Mouse (Mus musculus): Measurements from ENCODE around the gene Oca2. TPM values are rescaled to one million over a fixed set of nuclear protein-coding genes. Genes with fewer than 3 reads are reported as not detected.

The Oca2 gene
- polyA plus RNA-seq, 1 experiment from 2014 or later = 0.05 TPM

DNA sequence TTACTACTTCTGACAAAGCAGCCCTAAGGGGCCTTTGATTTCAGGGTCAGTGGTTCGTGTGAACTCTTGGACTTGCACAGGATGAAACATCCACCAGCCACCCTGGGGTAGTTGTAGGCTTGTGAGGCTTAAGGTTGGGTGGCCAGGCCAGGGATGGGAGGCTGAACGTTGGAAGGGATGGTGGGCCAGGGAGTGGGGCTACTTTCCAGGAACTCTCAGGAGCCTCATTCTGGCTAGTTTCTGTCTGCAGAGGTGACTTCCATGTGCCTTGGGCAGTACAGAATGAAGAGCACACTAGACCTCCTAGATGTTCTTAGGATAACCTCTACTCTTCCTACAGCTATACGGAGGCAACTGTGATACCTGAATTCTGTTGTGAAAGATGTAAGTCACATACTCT lies 2.9 kb upstream of the Oca2 start:
- Histone ChIP-seq H3K9me3 (ENCODE audit: control insufficient read depth, low read length) (no peaks in the 10 kb centered on the region), H3K4me3 (ENCODE audit: low read depth, low read length) (no peak overlapping the region), H3K9ac (ENCODE audit: low read length) (no peak overlapping the region), H3K27me3 (replicated peaks; ENCODE audit: control insufficient read depth, insufficient read depth, low read length) (no peaks in the 10 kb centered on the region), H3K27ac (ENCODE audit: low read depth) (no peak overlapping the region), H3K4me2 (ENCODE audit: low read length) (no peak overlapping the region), H3K4me1 (replicated peaks; ENCODE audit: control insufficient read depth, insufficient read depth, low read length) (no peaks in the 10 kb centered on the region), H3K36me3 (ENCODE audit: control insufficient read depth, insufficient read depth, low read length) (peaks cover 11% of the 10 kb centered on the region)
- 91% methylated on average over 3 of the region's 3 CpGs for WGBS
- DNase-seq (ENCODE audit: low spot score) (no peak), ATAC-seq (replicated peaks; ENCODE audit: low FRiP score, low TSS enrichment, low read depth) (no peak)

DNA sequence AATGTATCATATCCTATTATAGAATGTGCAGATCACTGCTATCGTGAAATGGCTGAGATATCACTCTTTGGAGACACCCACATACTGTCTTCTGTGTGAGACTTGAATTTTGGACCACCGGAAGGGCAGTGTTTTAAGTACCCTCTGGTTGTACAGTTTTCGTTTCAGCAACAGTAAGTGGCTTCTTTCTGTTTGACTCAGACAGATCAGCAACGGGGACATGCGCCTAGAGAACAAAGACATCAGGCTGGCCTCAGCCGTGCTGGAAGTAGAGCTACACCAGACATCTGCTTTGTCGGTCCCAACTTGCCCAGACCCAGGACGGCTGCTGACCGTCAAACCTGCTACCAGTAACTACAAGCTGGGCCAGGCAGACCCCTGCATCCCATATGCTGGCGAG lies 15.0 kb downstream of the Oca2 start:
- 75% methylated on average over 10 of the region's 10 CpGs for WGBS

DNA sequence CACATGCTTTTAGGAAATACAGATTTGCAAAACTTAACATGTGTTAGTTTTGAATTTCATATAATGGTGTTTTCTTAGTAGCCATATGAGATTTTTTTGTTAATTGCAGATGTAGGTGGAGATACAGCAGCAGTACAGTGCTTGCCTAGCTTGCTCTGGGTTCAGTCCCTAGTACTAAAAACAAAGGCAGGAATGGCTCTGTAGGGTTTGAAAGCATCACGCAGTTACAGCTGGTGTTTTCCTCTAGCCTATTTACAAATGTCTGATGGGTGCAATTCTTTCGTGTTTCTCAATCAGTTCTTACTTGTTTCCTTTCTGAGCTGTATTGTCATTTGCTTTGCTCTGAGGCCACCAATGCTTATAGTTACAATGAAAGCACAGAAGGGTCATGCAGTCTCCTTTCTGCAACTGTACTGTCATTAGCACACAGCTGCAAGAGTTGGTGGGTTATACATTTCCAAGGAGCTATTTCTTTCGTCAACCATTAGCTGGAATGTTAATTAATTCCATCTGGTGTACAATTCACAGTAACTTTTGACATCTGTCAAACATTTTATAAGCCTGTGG lies 18.4 kb downstream of the Oca2 start:
- 80% methylated on average over 3 of the region's 3 CpGs for WGBS
- Histone ChIP-seq H3K9me3 (ENCODE audit: control insufficient read depth, low read length) (no peaks in the 10 kb centered on the region), H3K4me3 (ENCODE audit: low read depth, low read length) (no peak overlapping the region), H3K4me1 (replicated peaks; ENCODE audit: control insufficient read depth, insufficient read depth, low read length) (no peaks in the 10 kb centered on the region), H3K27me3 (replicated peaks; ENCODE audit: control insufficient read depth, insufficient read depth, low read length) (no peaks in the 10 kb centered on the region), H3K9ac (ENCODE audit: low read length) (no peak overlapping the region), H3K27ac (ENCODE audit: low read depth) (no peak overlapping the region), H3K36me3 (ENCODE audit: control insufficient read depth, insufficient read depth, low read length) (no peaks in the 10 kb centered on the region), H3K4me2 (ENCODE audit: low read length) (no peak overlapping the region)
- ATAC-seq (replicated peaks; ENCODE audit: low FRiP score, low TSS enrichment, low read depth) = no peak
- DNase-seq (ENCODE audit: low spot score) = no peak

More for the DNA sequence above, 15.0 kb downstream of the Oca2 start:
- H3K27me3 ChIP-seq (replicated peaks; ENCODE audit: control insufficient read depth, insufficient read depth, low read length) = no peaks in the 10 kb centered on the region
- no peak overlapping the region for H3K4me3 ChIP-seq (ENCODE audit: low read depth, low read length)
- no peak overlapping the region for H3K4me2 ChIP-seq (ENCODE audit: low read length)
- no peak overlapping the region for H3K9ac ChIP-seq (ENCODE audit: low read length)
- no peaks in the 10 kb centered on the region for H3K36me3 ChIP-seq (ENCODE audit: control insufficient read depth, insufficient read depth, low read length)
- ATAC-seq (replicated peaks; ENCODE audit: low FRiP score, low TSS enrichment, low read depth) = no peak
- DNase-seq (ENCODE audit: low spot score) = no peak
- no peaks in the 10 kb centered on the region for H3K9me3 ChIP-seq (ENCODE audit: control insufficient read depth, low read length)
- no peak overlapping the region for H3K27ac ChIP-seq (ENCODE audit: low read depth)
- H3K4me1 ChIP-seq (replicated peaks; ENCODE audit: control insufficient read depth, insufficient read depth, low read length) = no peaks in the 10 kb centered on the region

DNA sequence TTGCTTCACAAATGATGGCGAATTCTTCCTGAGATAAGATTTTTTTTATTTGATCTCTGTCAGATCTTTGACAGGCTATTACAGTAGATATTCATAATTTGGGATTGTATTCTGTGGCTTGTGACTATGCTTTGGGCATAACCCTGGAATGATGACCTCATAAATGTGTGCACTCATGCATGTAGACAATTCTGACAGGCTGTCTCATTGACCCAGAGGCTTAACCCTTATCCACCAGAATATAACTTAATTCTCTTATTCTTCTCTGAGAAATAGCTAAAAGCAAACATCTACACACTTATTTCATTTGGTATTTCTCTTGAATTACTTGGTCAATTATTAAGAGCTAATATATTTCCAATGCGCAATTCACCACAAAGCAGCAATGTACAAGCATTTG lies 37.9 kb downstream of the Oca2 start:
- Histone ChIP-seq H3K9me3 (ENCODE audit: control insufficient read depth, low read length) (no peaks in the 10 kb centered on the region), H3K4me3 (ENCODE audit: low read depth, low read length) (no peak overlapping the region), H3K27ac (ENCODE audit: low read depth) (no peak overlapping the region), H3K36me3 (ENCODE audit: control insufficient read depth, insufficient read depth, low read length) (no peaks in the 10 kb centered on the region), H3K9ac (ENCODE audit: low read length) (no peak overlapping the region), H3K4me2 (ENCODE audit: low read length) (no peak overlapping the region), H3K4me1 (replicated peaks; ENCODE audit: control insufficient read depth, insufficient read depth, low read length) (no peaks in the 10 kb centered on the region), H3K27me3 (replicated peaks; ENCODE audit: control insufficient read depth, insufficient read depth, low read length) (no peaks in the 10 kb centered on the region)
- DNase-seq (ENCODE audit: low spot score) (no peak), ATAC-seq (replicated peaks; ENCODE audit: low FRiP score, low TSS enrichment, low read depth) (no peak)
- 84% methylated on average over 2 of the region's 2 CpGs for WGBS

DNA sequence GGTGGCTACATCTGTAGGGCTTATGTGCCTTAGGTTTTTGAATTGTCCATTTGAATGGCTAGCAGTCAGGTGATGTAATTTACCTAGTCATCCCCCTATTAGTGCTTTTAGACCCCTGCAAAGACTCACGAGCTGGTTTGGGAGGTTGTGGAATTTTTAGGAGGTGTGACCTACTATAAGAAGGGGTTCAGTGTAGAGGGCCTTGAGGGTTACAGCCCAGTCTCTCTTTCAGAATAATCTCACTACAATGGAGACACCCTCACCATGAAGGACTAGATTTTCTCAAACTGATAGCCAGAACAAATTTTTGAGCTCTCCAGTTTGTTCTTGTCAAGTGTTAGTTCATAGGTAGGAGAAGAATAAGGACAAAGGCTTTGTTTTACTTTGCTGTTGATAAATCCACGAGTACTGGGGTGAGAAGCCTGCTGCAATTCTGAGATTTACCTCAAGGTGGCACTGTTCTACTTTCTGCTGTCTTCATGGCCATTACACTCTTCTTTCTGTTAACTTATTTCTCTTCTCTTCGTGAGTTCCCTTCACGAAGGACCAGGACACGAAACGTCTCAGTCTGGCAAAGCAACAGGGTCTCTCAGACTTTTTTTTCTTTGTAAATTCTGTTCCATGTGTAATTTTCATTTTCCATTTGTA lies 52.0 kb downstream of the Oca2 start:
- Histone ChIP-seq H3K4me3 (ENCODE audit: low read depth, low read length) (no peak overlapping the region), H3K4me1 (replicated peaks; ENCODE audit: control insufficient read depth, insufficient read depth, low read length) (no peaks in the 10 kb centered on the region), H3K9me3 (ENCODE audit: control insufficient read depth, low read length) (no peaks in the 10 kb centered on the region), H3K9ac (ENCODE audit: low read length) (no peak overlapping the region), H3K36me3 (ENCODE audit: control insufficient read depth, insufficient read depth, low read length) (no peaks in the 10 kb centered on the region), H3K27me3 (replicated peaks; ENCODE audit: control insufficient read depth, insufficient read depth, low read length) (no peaks in the 10 kb centered on the region), H3K4me2 (ENCODE audit: low read length) (no peak overlapping the region), H3K27ac (ENCODE audit: low read depth) (no peak overlapping the region)
- DNase-seq (ENCODE audit: low spot score) (peak; percentile 79), ATAC-seq (replicated peaks; ENCODE audit: low FRiP score, low TSS enrichment, low read depth) (no peak; the same call in 1 of the 2 replicates)
- WGBS = 24% methylated on average over 6 of the region's 6 CpGs

DNA sequence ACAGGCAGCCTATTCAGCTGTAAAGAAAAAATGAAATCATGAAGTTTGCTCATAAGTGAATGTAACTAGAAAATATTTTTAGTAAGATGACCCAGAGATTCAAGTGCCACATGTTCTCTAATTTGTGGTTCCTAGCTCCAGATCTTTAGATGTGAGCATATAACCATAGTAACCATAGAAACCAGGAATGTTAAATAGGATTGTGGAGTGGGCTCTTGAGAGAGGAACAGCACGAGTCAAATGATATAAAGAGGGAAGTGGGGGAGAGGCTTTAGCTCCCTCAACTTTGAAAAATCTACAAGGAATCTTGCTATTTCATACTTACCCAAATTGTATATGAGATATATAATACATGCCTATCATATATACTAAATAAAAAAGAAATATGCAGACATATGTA lies 64.8 kb downstream of the Oca2 start:
- Histone ChIP-seq H3K27ac (ENCODE audit: low read depth) (no peak overlapping the region), H3K4me1 (replicated peaks; ENCODE audit: control insufficient read depth, insufficient read depth, low read length) (no peaks in the 10 kb centered on the region), H3K4me3 (ENCODE audit: low read depth, low read length) (no peak overlapping the region), H3K9me3 (ENCODE audit: control insufficient read depth, low read length) (no peaks in the 10 kb centered on the region), H3K9ac (ENCODE audit: low read length) (no peak overlapping the region), H3K36me3 (ENCODE audit: control insufficient read depth, insufficient read depth, low read length) (no peaks in the 10 kb centered on the region), H3K4me2 (ENCODE audit: low read length) (no peak overlapping the region), H3K27me3 (replicated peaks; ENCODE audit: control insufficient read depth, insufficient read depth, low read length) (no peaks in the 10 kb centered on the region)
- WGBS = 24% methylated on average over 1 of the region's 1 CpGs
- DNase-seq (ENCODE audit: low spot score) = no peak
- ATAC-seq (replicated peaks; ENCODE audit: low FRiP score, low TSS enrichment, low read depth) = no peak

DNA sequence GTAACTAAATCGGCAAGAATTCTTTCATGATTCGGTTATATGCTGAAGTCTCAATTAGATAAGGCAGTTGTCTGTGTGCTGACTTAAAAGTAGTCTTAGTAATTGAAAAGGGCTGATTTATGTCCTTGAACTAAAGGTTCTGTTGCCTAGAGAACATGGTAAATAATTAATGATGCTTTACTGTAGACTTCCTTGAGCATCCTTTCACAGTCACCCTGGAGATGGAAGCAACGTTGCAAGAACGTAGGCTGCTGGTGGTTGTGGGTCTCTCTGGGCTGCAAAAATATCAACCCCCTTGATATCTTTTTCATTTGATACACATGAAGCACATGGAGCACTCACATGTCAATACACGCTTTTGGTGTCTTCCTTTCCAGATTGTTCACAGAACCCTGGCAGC lies 74.8 kb downstream of the Oca2 start:
- ATAC-seq (replicated peaks; ENCODE audit: low FRiP score, low TSS enrichment, low read depth) (no peak), DNase-seq (ENCODE audit: low spot score) (no peak)
- no peaks in the 10 kb centered on the region for H3K36me3 ChIP-seq (ENCODE audit: control insufficient read depth, insufficient read depth, low read length)

DNA sequence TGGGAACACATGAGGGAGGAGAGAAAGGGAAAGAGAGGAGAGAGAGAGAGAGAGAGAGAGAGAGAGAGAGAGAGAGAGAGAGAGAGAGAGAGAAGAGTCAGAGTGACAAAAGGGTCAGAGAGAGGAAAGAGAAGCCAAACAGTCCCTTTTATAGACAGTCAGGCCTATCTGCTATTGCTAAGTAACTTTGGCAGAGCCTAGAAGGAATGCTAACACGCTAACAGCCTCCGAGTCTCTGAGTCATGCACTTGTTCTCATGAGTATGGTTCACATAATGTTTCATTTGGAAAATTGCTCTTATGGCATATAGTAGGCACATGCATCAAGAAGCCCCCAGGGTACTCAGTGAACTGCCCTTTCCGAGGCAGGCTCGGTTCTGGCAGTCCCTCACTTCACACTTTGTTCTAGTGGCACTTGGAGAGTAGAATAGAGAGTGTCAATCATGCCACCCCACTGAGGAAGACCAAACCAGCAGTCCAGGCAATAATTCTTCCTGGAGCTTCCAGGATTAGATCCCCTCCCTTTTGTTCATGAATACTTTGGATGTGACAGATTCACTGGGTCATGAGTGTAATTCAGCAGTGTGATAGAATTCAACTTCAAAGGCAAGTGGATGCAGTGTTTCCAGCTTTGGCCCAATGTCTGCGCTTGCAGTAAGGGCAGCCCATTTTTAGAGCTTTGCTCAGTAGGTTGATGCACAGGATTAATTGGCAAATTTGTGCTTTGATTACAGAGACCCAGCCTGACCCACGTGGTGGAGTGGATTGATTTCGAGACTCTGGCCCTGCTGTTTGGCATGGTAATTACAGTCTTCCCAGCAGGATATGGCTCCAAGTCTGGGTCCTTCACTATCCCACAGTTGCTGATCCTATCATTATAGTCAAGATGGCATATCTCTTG lies 76.3 kb downstream of the Oca2 start:
- ATAC-seq (replicated peaks; ENCODE audit: low FRiP score, low TSS enrichment, low read depth) (no peak), DNase-seq (ENCODE audit: low spot score) (no peak)
- no peaks in the 10 kb centered on the region for H3K27me3 ChIP-seq (replicated peaks; ENCODE audit: control insufficient read depth, insufficient read depth, low read length)
- no peaks in the 10 kb centered on the region for H3K36me3 ChIP-seq (ENCODE audit: control insufficient read depth, insufficient read depth, low read length)
- H3K9ac ChIP-seq (ENCODE audit: low read length) = no peak overlapping the region
- 68% methylated on average over 7 of the region's 7 CpGs for WGBS
- no peaks in the 10 kb centered on the region for H3K9me3 ChIP-seq (ENCODE audit: control insufficient read depth, low read length)
- H3K27ac ChIP-seq (ENCODE audit: low read depth) = no peak overlapping the region
- H3K4me3 ChIP-seq (ENCODE audit: low read depth, low read length) = no peak overlapping the region
- no peaks in the 10 kb centered on the region for H3K4me1 ChIP-seq (replicated peaks; ENCODE audit: control insufficient read depth, insufficient read depth, low read length)
- H3K4me2 ChIP-seq (ENCODE audit: low read length) = no peak overlapping the region

More for the DNA sequence above, 74.8 kb downstream of the Oca2 start:
- Histone ChIP-seq H3K4me2 (ENCODE audit: low read length) (no peak overlapping the region), H3K9me3 (ENCODE audit: control insufficient read depth, low read length) (no peaks in the 10 kb centered on the region), H3K4me3 (ENCODE audit: low read depth, low read length) (no peak overlapping the region), H3K27ac (ENCODE audit: low read depth) (no peak overlapping the region), H3K4me1 (replicated peaks; ENCODE audit: control insufficient read depth, insufficient read depth, low read length) (no peaks in the 10 kb centered on the region), H3K9ac (ENCODE audit: low read length) (no peak overlapping the region), H3K27me3 (replicated peaks; ENCODE audit: control insufficient read depth, insufficient read depth, low read length) (no peaks in the 10 kb centered on the region)
- WGBS = 86% methylated on average over 5 of the region's 5 CpGs

All from intestine, embryonic 14.5 days (tissue).